Mouse (Mus musculus): Measurements from ENCODE around the gene Uhrf1bp1l.

Uhrf1bp1l gene

DNA sequence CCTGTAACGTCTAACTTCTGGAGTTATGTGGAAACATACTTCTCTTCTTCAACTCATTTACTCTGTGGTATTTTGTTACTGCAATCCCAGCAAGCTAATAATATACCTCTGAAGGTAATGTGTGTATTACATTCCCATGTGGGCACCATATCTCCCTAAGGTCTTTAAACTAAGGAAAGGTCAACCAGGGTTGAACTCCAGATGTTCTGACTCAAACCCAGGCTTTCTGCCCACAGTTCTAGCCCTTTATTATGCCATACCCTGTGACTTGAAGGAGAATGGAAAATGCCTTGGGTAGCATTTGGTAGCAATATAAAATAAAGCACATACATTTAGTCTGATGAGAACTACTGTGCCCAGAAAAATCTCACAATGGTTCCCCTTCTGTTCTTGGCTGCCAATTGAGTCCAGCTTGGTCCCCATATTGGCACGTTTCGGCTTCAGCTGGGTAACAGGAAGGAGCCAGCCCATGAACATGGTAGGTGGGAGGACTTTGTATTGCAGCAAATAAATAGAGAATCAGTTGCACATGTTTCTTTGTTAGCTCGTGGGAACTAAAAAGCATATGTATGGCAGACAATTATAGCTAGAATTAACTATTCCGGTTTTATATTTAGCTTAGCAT lies 110.6 kb downstream of the Uhrf1bp1l start:
- DNase-seq, result no peak

- no peak for DNase-seq
These were observed 111.5 kb downstream of the Uhrf1bp1l start for GRCm38 (mm10) chr10:89856286-89856685.

DNA sequence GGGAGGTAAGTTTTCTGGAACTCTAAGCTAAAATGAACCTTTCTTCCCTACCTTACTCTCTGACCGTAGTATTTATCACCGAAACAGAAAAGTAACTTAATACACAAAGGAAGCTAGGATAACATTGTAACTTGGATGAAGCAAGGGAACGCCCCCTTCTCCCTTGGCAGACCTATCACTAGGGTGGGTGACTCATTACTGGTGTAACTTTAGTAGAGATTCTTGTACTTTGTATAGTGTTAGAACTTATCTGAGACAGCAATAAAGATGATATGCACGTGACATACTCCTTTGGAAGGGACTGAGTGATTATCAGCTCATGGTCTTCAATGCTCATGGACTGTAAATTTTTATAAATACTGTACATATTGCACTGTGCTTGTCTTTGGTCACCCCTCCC lies 123.4 kb downstream of the Uhrf1bp1l start:
- DNase-seq, result no peak

DNA sequence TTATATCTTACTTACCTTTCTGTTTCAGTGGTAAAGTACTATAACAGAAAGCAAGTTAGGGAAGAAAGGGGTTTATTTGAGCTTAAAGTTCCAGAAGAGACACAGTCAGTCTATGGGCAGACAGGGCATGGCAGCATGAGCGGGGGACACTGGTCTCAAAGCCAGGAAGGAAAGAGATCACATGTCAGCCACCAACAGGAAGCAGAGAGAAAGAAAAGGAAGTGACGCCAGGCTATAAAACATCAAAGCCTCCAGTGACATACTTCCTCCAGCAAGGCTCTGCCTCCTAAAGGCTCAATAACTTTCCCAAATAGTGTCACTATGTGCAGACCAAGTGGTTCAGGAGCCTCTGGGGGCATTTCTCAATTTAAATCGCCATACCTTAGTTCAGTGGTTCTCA lies 124.0 kb downstream of the Uhrf1bp1l start:
- no peak for DNase-seq

Data from kidney, postnatal 25 days (tissue).